Mouse (Mus musculus): ENCODE data around the gene Kdm2b. TPM values are rescaled to one million over a fixed set of nuclear protein-coding genes. Genes with fewer than 3 reads are reported as not detected.

The Kdm2b gene
- polyA plus RNA-seq, 1 experiment from 2014 or later = 67.2 TPM

DNA sequence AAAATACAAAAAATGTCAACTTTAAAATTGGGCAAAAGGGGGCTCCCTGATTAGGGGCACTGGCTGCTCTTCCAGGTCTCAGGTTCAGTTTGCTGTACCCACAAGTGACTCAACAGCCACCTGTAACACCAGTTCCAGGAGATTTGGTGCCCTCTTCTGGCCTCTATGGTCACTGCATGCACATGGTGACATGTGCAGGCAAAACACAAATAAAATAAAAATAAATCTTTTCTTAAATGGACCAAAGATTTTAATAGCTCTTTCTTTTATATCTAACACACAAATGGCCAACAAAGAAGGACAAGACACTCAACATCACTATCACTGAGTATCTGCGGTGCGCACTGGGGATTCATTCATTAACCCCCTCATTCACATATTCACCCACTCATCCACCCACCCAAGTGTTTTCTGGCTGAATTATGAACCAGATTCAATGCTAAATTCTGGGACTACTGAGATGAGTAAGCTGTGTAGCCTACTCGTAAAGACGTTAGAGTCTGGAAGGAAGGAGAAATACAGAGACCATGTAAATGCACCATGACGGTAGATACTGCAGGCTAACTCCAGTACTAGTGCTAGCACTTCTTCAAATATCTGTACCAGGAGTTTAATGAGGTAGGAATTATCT, 95.5 kb downstream of the Kdm2b start:
- whole genome bisulfite sequencing = 93% methylated on average over 5 of the region's 5 CpGs
- Histone ChIP-seq H3K4me1 (ENCODE audit: control insufficient read depth, insufficient read depth, low read length) (peaks cover 16% of the 10 kb centered on the region), H3K36me3 (ENCODE audit: control insufficient read depth, insufficient read depth, low read length) (no peaks in the 10 kb centered on the region; the same call in 1 of the 2 replicates), H3K4me2 (ENCODE audit: low read depth, severe bottlenecking) (no peak overlapping the region), H3K9ac (ENCODE audit: low read length) (no peak overlapping the region), H3K27me3 (ENCODE audit: control insufficient read depth, insufficient read depth, low read length) (no peaks in the 10 kb centered on the region), H3K9me3 (ENCODE audit: control insufficient read depth, low read length) (no peaks in the 10 kb centered on the region), H3K4me3 (ENCODE audit: low read depth, low read length) (no peak overlapping the region), H3K27ac (replicated peaks; ENCODE audit: low read depth, low read length) (no peak overlapping the region)
- no peak for ATAC-seq (ENCODE audit: insufficient number of reproducible peaks, low FRiP score, low TSS enrichment, low read depth)
- DNase-seq (ENCODE audit: low spot score) = peak; percentile 81

GRCm38 (mm10) chr5:122893270-122893669, 96.4 kb downstream of the Kdm2b start:
- H3K4me2 ChIP-seq (ENCODE audit: low read depth, severe bottlenecking) = no peak overlapping the region
- H3K9me3 ChIP-seq (ENCODE audit: control insufficient read depth, low read length) = no peaks in the 10 kb centered on the region
- 95% methylated on average over 6 of the region's 6 CpGs for WGBS
- ATAC-seq (ENCODE audit: insufficient number of reproducible peaks, low FRiP score, low TSS enrichment, low read depth) (no peak), DNase-seq (ENCODE audit: low spot score) (no peak)
- no peak overlapping the region for H3K4me3 ChIP-seq (ENCODE audit: low read depth, low read length)
- H3K4me1 ChIP-seq (ENCODE audit: control insufficient read depth, insufficient read depth, low read length) = peaks cover 10% of the 10 kb centered on the region
- peaks cover 2% of the 10 kb centered on the region for H3K36me3 ChIP-seq (ENCODE audit: control insufficient read depth, insufficient read depth, low read length)
- H3K27ac ChIP-seq (replicated peaks; ENCODE audit: low read depth, low read length) = no peak overlapping the region
- no peaks in the 10 kb centered on the region for H3K27me3 ChIP-seq (ENCODE audit: control insufficient read depth, insufficient read depth, low read length)
- H3K9ac ChIP-seq (ENCODE audit: low read length) = no peak overlapping the region

DNA sequence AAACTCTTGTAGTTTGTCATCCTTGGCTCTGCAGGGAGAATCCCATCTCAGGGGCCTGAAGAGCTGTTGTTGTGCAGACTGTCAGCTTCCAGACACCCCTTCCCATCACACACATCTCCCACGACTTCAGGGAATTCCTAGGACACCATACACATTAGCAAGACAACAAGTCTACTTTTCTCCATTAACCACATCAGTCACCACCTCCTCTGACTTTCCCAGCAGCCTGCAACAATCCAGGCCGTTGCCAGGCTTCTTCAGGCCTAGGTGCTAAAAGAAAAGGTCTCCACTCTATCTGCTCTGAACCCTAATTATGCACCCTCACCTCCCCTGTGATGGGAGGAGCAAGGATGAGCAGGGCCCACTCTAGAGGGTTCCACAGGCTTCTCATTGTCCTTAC, 99.2 kb downstream of the Kdm2b start:
- no peaks in the 10 kb centered on the region for H3K9me3 ChIP-seq (ENCODE audit: control insufficient read depth, low read length)
- peaks cover 6% of the 10 kb centered on the region for H3K4me1 ChIP-seq (ENCODE audit: control insufficient read depth, insufficient read depth, low read length)
- H3K36me3 ChIP-seq (ENCODE audit: control insufficient read depth, insufficient read depth, low read length) = peaks cover 5% of the 10 kb centered on the region
- no peak overlapping the region for H3K9ac ChIP-seq (ENCODE audit: low read length)
- WGBS = 30% methylated on average over 2 of the region's 2 CpGs
- H3K4me3 ChIP-seq (ENCODE audit: low read depth, low read length) = no peak overlapping the region
- no peak overlapping the region for H3K27ac ChIP-seq (replicated peaks; ENCODE audit: low read depth, low read length)
- DNase-seq (ENCODE audit: low spot score) (no peak), ATAC-seq (ENCODE audit: insufficient number of reproducible peaks, low FRiP score, low TSS enrichment, low read depth) (no peak)
- no peak overlapping the region for H3K4me2 ChIP-seq (ENCODE audit: low read depth, severe bottlenecking)
- H3K27me3 ChIP-seq (ENCODE audit: control insufficient read depth, insufficient read depth, low read length) = no peaks in the 10 kb centered on the region

DNA sequence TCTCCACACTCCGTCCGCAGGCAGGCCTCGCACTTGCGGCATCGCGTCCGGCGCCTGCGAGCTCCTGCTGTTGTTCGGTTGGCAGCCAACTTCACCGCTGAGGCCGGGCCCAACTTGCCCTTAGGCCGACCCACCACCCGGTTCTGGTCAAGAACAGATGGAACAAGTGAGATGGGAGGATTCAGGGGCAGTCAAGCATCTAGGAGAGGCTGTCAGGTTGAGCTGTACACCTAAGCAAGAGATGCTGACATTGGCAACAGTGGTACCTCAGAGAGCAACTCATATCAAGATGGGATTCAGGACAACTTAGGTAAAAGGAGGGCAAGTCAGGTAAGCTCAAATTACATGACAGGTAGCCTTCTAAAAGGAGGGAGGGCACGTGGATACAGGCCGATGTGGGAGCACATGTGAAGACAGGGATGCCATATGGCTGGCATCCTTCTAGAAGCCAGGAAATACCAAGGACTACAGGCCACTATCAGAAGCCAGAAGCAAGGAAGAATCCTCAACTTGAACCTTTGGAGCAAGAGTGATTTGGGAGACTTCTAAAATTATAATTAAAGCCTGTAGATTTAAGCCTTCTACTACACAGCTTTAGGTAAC, 100.9 kb downstream of the Kdm2b start:
- peaks cover 5% of the 10 kb centered on the region for H3K36me3 ChIP-seq (ENCODE audit: control insufficient read depth, insufficient read depth, low read length)
- no peak overlapping the region for H3K9ac ChIP-seq (ENCODE audit: low read length)
- no peak overlapping the region for H3K4me2 ChIP-seq (ENCODE audit: low read depth, severe bottlenecking)
- ATAC-seq (ENCODE audit: insufficient number of reproducible peaks, low FRiP score, low TSS enrichment, low read depth) (no peak), DNase-seq (ENCODE audit: low spot score) (no peak)
- 88% methylated on average over 16 of the region's 16 CpGs for WGBS
- no peak overlapping the region for H3K27ac ChIP-seq (replicated peaks; ENCODE audit: low read depth, low read length)
- H3K4me1 ChIP-seq (ENCODE audit: control insufficient read depth, insufficient read depth, low read length) = peaks cover 4% of the 10 kb centered on the region; the same call in 1 of the 2 replicates
- no peaks in the 10 kb centered on the region for H3K27me3 ChIP-seq (ENCODE audit: control insufficient read depth, insufficient read depth, low read length)
- H3K9me3 ChIP-seq (ENCODE audit: control insufficient read depth, low read length) = no peaks in the 10 kb centered on the region
- no peak overlapping the region for H3K4me3 ChIP-seq (ENCODE audit: low read depth, low read length)

DNA sequence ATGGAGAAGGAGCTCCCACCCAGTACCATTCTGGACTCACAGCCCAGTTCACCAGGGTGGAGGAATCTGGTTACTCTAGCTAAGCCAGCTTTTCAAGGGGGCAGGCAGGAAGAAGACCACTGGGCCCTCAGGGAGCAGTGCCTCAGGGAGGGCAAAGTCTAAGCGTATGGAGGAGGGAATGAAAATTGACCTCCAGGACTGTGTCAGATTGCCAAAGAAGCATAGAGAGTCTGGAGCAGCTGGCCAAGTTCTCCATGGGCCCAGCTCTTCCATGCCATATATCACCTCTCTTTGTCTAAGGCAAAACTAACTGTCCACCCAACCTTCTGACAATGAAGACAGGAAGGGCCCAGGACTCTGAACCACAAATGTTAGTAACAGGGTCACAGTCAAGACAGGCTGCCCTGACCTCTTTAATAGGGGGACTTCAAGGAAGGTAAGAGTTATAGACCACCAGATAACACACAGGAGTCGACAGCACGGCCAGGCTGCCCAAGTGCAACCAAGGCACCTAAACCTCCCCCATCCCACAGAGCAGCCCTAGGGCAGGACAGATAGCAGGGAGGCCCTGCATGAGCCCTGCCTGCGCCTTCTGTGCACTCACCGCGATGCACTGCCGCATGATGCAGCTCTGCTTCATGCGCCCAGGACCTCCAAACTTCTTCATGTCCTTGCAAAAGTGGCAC, 101.6 kb downstream of the Kdm2b start:
- peaks cover 4% of the 10 kb centered on the region; the same call in 1 of the 2 replicates for H3K4me1 ChIP-seq (ENCODE audit: control insufficient read depth, insufficient read depth, low read length)
- no peak overlapping the region for H3K9ac ChIP-seq (ENCODE audit: low read length)
- no peaks in the 10 kb centered on the region for H3K9me3 ChIP-seq (ENCODE audit: control insufficient read depth, low read length)
- 73% methylated on average over 8 of the region's 8 CpGs for WGBS
- no peaks in the 10 kb centered on the region for H3K27me3 ChIP-seq (ENCODE audit: control insufficient read depth, insufficient read depth, low read length)
- H3K4me3 ChIP-seq (ENCODE audit: low read depth, low read length) = no peak overlapping the region
- no peak for DNase-seq (ENCODE audit: low spot score)
- no peak overlapping the region for H3K4me2 ChIP-seq (ENCODE audit: low read depth, severe bottlenecking)
- ATAC-seq (ENCODE audit: insufficient number of reproducible peaks, low FRiP score, low TSS enrichment, low read depth) = no peak
- no peak overlapping the region for H3K27ac ChIP-seq (replicated peaks; ENCODE audit: low read depth, low read length)
- peaks cover 7% of the 10 kb centered on the region for H3K36me3 ChIP-seq (ENCODE audit: control insufficient read depth, insufficient read depth, low read length)

GRCm38 (mm10) chr5:122887033-122887432, 102.6 kb downstream of the Kdm2b start:
- ATAC-seq (ENCODE audit: insufficient number of reproducible peaks, low FRiP score, low TSS enrichment, low read depth) = no peak
- no peak overlapping the region for H3K9ac ChIP-seq (ENCODE audit: low read length)
- 93% methylated on average over 9 of the region's 9 CpGs for WGBS

DNA sequence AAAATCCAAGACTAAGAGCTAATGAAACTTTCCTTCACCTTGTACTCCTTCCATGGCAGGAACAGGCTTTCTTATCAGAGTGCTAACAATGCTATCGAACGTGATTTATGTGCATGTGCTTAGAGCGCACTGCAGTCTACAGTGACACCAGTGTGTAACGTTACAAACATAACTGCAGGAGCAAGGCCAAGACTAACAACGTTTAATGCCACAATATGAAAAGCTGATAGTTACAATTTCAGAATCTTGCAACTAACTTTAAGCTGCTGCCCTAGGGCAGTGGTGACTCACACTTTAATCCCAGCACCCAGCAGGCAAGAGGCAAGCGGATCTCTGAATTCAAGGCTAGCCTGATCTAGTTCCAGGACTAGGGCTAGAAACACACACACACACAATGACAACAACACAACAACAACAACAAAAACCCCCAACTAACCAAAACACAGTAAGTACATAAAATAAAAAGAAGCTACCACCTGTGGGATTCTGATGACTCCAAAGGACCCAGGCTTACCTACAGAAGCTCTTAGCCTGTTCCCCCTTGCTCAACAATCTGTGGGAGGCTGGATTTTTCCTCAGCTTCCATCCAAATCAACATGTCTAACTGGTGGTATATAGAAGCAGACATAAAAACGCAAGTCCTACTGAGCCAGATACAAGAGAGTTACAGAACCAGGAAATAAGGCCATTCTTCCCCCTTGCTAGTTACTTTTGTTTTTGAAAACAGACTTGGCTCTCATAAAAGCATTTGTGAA, 104.9 kb downstream of the Kdm2b start:
- Histone ChIP-seq H3K27me3 (ENCODE audit: control insufficient read depth, insufficient read depth, low read length) (no peaks in the 10 kb centered on the region), H3K36me3 (ENCODE audit: control insufficient read depth, insufficient read depth, low read length) (peaks cover 16% of the 10 kb centered on the region), H3K9ac (ENCODE audit: low read length) (no peak overlapping the region), H3K9me3 (ENCODE audit: control insufficient read depth, low read length) (no peaks in the 10 kb centered on the region), H3K4me2 (ENCODE audit: low read depth, severe bottlenecking) (no peak overlapping the region), H3K4me1 (ENCODE audit: control insufficient read depth, insufficient read depth, low read length) (peaks cover 4% of the 10 kb centered on the region; the same call in 1 of the 2 replicates), H3K27ac (replicated peaks; ENCODE audit: low read depth, low read length) (no peak overlapping the region), H3K4me3 (ENCODE audit: low read depth, low read length) (no peak overlapping the region)
- 86% methylated on average over 7 of the region's 7 CpGs for WGBS
- ATAC-seq (ENCODE audit: insufficient number of reproducible peaks, low FRiP score, low TSS enrichment, low read depth) = no peak
- no peak for DNase-seq (ENCODE audit: low spot score)

More at GRCm38 (mm10) chr5:122887033-122887432, 102.6 kb downstream of the Kdm2b start:
- peaks cover 4% of the 10 kb centered on the region; the same call in 1 of the 2 replicates for H3K4me1 ChIP-seq (ENCODE audit: control insufficient read depth, insufficient read depth, low read length)
- H3K4me3 ChIP-seq (ENCODE audit: low read depth, low read length) = no peak overlapping the region
- peaks cover 7% of the 10 kb centered on the region for H3K36me3 ChIP-seq (ENCODE audit: control insufficient read depth, insufficient read depth, low read length)
- no peak for DNase-seq (ENCODE audit: low spot score)
- no peak overlapping the region for H3K27ac ChIP-seq (replicated peaks; ENCODE audit: low read depth, low read length)
- H3K27me3 ChIP-seq (ENCODE audit: control insufficient read depth, insufficient read depth, low read length) = no peaks in the 10 kb centered on the region
- no peaks in the 10 kb centered on the region for H3K9me3 ChIP-seq (ENCODE audit: control insufficient read depth, low read length)
- H3K4me2 ChIP-seq (ENCODE audit: low read depth, severe bottlenecking) = no peak overlapping the region

GRCm38 (mm10) chr5:122883652-122884235, 105.9 kb downstream of the Kdm2b start:
- Histone ChIP-seq H3K4me3 (ENCODE audit: low read depth, low read length) (no peak overlapping the region), H3K4me1 (ENCODE audit: control insufficient read depth, insufficient read depth, low read length) (peaks cover 4% of the 10 kb centered on the region; the same call in 1 of the 2 replicates), H3K4me2 (ENCODE audit: low read depth, severe bottlenecking) (no peak overlapping the region), H3K9me3 (ENCODE audit: control insufficient read depth, low read length) (no peaks in the 10 kb centered on the region), H3K27ac (replicated peaks; ENCODE audit: low read depth, low read length) (no peak overlapping the region), H3K36me3 (ENCODE audit: control insufficient read depth, insufficient read depth, low read length) (peaks cover 21% of the 10 kb centered on the region), H3K9ac (ENCODE audit: low read length) (no peak overlapping the region), H3K27me3 (ENCODE audit: control insufficient read depth, insufficient read depth, low read length) (no peaks in the 10 kb centered on the region)
- ATAC-seq (ENCODE audit: insufficient number of reproducible peaks, low FRiP score, low TSS enrichment, low read depth) = no peak
- WGBS = 69% methylated on average over 2 of the region's 2 CpGs
- no peak for DNase-seq (ENCODE audit: low spot score)

Data from limb, embryonic 11.5 days (tissue).